Mouse (Mus musculus) liver, adult 2 months (tissue): ENCODE results near the gene Gm17606.

Experiments used
- CTCF ChIP-seq: fragments of 200-500 bp; IDR thresholded peaks from 2 replicates; pipeline ENCODE4 v1.5.1; 2011; ENCODE audit warnings: low read depth, low read length, control low read depth
- POLR2A ChIP-seq: fragments of 200-500 bp; IDR thresholded peaks from 2 replicates; pipeline ENCODE4 v1.6.1; 2011; ENCODE audit warnings: low read length, control low read depth; ENCODE audit not compliant: insufficient read depth; ENCODE audit errors: extremely low read depth

DNA sequence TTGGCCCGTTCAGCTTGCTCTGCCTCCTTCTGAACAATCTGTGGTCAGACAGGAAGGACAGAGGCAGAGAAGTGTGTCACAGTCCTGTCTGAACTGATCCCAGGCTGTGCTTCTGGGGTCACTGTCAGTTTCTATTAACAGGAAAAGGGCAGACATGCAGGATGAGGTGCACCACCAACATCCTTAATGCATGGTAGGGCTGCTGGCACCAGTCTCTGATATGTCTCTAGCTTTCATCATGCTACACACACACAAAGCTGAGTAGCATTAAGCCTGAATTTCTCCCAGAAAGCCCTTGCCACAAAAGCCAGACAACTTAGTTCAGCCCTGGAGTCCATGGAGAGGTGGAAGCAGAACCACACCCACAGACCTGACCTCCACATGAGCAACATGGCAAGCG lies 2.3 kb downstream of the Gm17606 start:
- TF ChIP-seq POLR2A (no peak), CTCF (no peak)
